Mouse (Mus musculus) lung, adult 2 months (tissue): ENCODE measurements around the gene Dock4.

Source experiments
- CTCF ChIP-seq: fragments of 200-500 bp; IDR thresholded peaks from 2 replicates; pipeline ENCODE4 v1.5.1; 2011; ENCODE audit warnings: mild to moderate bottlenecking, low read length, control low read depth; ENCODE audit not compliant: insufficient read depth
- POLR2A ChIP-seq: fragments of 200-500 bp; IDR thresholded peaks from 2 replicates; pipeline ENCODE4 v1.6.1; 2011; ENCODE audit warnings: low read depth, mild to moderate bottlenecking, control low read depth, low read length, borderline replicate concordance; ENCODE audit errors: extremely low read depth

GRCm38 (mm10) chr12:40484224-40484623, 38.5 kb downstream of the Dock4 start:
- no peak for TF ChIP-seq CTCF
- no peak for TF ChIP-seq POLR2A
